Mouse (Mus musculus): Measurements from ENCODE around the gene Alcam. TPM values are rescaled to one million over a fixed set of nuclear protein-coding genes. Genes with fewer than 3 reads are reported as not detected.

The Alcam gene
- polyA plus RNA-seq, 1 experiment from 2014 or later, result 40.7 TPM

DNA sequence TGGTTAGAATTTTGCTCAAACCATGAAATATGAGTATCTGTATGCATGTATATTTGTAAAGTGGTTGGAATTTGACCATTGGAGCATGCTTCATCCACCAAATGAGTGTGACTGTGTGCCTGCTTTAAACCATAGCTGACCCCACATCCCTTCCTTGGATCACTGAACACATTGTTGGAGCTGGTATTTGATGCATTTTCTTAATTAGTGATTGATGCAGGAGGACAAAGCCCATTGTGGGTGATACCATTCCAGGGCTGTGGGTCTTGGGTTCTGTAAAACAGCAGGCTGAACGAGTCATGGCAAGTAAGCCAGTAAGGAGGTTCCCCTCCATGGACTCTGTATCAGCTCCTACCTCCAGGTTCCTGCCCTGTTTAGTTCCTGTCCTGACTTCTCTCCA is 191.3 kb downstream of the Alcam start:
- no peak overlapping the region for H3K4me2 ChIP-seq (ENCODE audit: low read length)
- no peak for ATAC-seq
- no peaks in the 10 kb centered on the region for H3K9me3 ChIP-seq (ENCODE audit: control insufficient read depth, low read length)
- no peak overlapping the region for H3K9ac ChIP-seq (ENCODE audit: low read depth, low read length)
- H3K4me1 ChIP-seq (ENCODE audit: control insufficient read depth, insufficient read depth, low read depth, low read length), result no peaks in the 10 kb centered on the region
- H3K27ac ChIP-seq (ENCODE audit: low read depth, low read length), result no peak overlapping the region
- 25% methylated on average over 1 of the region's 1 CpGs for WGBS
- H3K36me3 ChIP-seq (ENCODE audit: control insufficient read depth, insufficient read depth, low read length), result 0 out of 2 replicates have a peak, but pooled peaks cover 2% of the 10 kb centered on the region
- no peaks in the 10 kb centered on the region for H3K27me3 ChIP-seq (replicated peaks; ENCODE audit: control insufficient read depth, insufficient read depth, low read length)
- H3K4me3 ChIP-seq (ENCODE audit: low read length), result no peak overlapping the region

DNA sequence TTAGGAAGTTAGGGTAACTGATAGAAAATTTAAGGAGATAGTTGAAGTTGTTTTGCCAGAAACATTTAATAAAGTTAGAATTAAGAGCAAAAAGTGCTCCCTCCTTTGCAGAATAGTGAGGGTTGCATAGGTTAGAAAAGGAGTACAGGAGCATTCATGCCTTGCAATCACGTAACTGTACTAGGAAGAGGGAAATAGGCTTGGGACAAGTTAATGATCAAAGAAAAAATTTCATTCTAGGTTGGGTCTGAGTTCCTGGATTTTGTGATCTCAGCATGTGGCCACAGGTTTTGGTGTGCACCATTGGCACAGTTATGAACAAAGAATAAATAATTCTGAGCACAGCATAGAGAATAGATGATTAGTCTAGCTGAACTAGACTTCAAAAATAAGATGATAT is 192.1 kb downstream of the Alcam start:
- Histone ChIP-seq H3K4me2 (ENCODE audit: low read length) (no peak overlapping the region), H3K4me3 (ENCODE audit: low read length) (no peak overlapping the region), H3K27ac (ENCODE audit: low read depth, low read length) (no peak overlapping the region), H3K9me3 (ENCODE audit: control insufficient read depth, low read length) (no peaks in the 10 kb centered on the region), H3K4me1 (ENCODE audit: control insufficient read depth, insufficient read depth, low read depth, low read length) (no peaks in the 10 kb centered on the region), H3K27me3 (replicated peaks; ENCODE audit: control insufficient read depth, insufficient read depth, low read length) (no peaks in the 10 kb centered on the region), H3K36me3 (ENCODE audit: control insufficient read depth, insufficient read depth, low read length) (no peaks in the 10 kb centered on the region), H3K9ac (ENCODE audit: low read depth, low read length) (no peak overlapping the region)
- no peak for ATAC-seq
- WGBS, result 93% methylated on average over 1 of the region's 1 CpGs

DNA sequence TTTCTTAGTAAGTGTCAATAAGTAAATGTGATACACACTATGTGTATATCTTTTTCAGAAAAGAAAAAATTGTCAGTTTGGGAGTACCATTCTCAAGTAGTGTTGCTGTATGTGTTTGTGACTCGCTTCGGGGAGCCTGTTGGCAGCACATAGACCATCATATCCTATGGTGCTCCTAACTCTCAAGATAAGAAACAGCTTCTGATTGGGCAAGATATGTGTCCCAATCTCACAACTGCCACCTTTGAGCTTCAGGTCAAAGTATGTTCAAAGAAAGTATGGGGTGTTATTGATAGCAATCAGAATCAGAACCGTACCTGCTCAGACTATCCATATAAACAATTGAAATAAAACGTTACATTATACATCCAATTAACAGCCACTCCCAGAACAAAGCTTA is 202.9 kb downstream of the Alcam start:
- no peak overlapping the region for H3K9ac ChIP-seq (ENCODE audit: low read depth, low read length)
- H3K4me2 ChIP-seq (ENCODE audit: low read length), result no peak overlapping the region
- no peaks in the 10 kb centered on the region for H3K9me3 ChIP-seq (ENCODE audit: control insufficient read depth, low read length)
- H3K4me1 ChIP-seq (ENCODE audit: control insufficient read depth, insufficient read depth, low read depth, low read length), result no peaks in the 10 kb centered on the region
- ATAC-seq, result no peak
- no peak overlapping the region for H3K4me3 ChIP-seq (ENCODE audit: low read length)
- H3K27me3 ChIP-seq (replicated peaks; ENCODE audit: control insufficient read depth, insufficient read depth, low read length), result no peaks in the 10 kb centered on the region
- H3K27ac ChIP-seq (ENCODE audit: low read depth, low read length), result no peak overlapping the region
- 0 out of 2 replicates have a peak, but pooled peaks cover 3% of the 10 kb centered on the region for H3K36me3 ChIP-seq (ENCODE audit: control insufficient read depth, insufficient read depth, low read length)
- 96% methylated on average over 4 of the region's 4 CpGs for WGBS

DNA sequence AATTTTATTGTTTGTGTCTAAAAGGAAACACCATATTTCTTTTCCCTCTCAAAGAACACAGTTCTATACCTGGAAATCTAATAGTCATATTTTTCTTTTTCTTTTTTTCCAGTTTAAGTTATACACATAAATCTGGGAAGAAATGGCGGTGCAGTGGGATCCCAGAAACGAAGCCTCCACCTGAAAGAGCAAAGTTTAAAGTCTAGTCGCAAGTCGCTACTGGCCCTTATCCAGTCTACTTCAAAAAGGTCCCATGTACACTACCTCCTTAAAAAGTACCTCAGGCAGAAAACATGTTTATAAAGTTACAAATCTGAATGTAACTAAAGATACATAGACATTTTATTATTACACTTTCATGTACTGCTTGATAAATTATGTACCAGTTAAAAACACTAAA is 203.7 kb downstream of the Alcam start:
- Histone ChIP-seq H3K9me3 (ENCODE audit: control insufficient read depth, low read length) (no peaks in the 10 kb centered on the region), H3K4me1 (ENCODE audit: control insufficient read depth, insufficient read depth, low read depth, low read length) (no peaks in the 10 kb centered on the region), H3K9ac (ENCODE audit: low read depth, low read length) (no peak overlapping the region), H3K4me2 (ENCODE audit: low read length) (no peak overlapping the region), H3K27ac (ENCODE audit: low read depth, low read length) (no peak overlapping the region), H3K4me3 (ENCODE audit: low read length) (no peak overlapping the region), H3K27me3 (replicated peaks; ENCODE audit: control insufficient read depth, insufficient read depth, low read length) (no peaks in the 10 kb centered on the region), H3K36me3 (ENCODE audit: control insufficient read depth, insufficient read depth, low read length) (0 out of 2 replicates have a peak, but pooled peaks cover 3% of the 10 kb centered on the region)
- WGBS, result 96% methylated on average over 4 of the region's 4 CpGs
- no peak for ATAC-seq

DNA sequence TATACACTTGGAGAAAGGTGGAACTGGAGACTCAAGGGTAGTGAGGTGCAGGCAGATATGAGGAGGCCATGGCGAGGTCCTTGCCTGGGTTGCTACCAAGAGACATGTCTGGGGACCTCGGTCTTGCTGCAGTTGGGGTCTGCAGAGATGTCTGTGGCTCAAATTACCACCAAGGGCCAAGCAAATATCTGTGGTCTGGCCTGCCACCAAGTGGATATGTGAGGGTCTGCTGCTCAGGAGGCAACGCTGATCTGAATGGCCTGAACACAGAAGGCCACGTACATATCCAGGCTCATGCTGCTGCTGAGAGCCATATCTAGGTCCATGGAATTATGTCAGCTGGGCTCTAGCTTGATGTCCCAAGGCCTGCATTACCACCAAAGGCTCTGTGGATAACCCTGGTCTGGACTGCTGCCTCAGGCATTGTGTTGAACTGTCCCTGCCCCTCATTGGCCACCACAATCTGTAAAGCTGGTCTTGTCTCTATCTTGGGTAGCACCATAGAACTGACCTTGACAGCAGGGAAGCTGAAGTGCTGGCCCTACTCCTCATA is 210.4 kb downstream of the Alcam start:
- H3K36me3 ChIP-seq (ENCODE audit: control insufficient read depth, insufficient read depth, low read length), result no peaks in the 10 kb centered on the region
- no peak overlapping the region for H3K4me2 ChIP-seq (ENCODE audit: low read length)
- no peak overlapping the region for H3K27ac ChIP-seq (ENCODE audit: low read depth, low read length)
- H3K4me3 ChIP-seq (ENCODE audit: low read length), result no peak overlapping the region
- H3K27me3 ChIP-seq (replicated peaks; ENCODE audit: control insufficient read depth, insufficient read depth, low read length), result no peaks in the 10 kb centered on the region
- peak; percentile 34; the same call in 1 of the 2 replicates for ATAC-seq
- 87% methylated on average over 4 of the region's 4 CpGs for WGBS
- no peaks in the 10 kb centered on the region for H3K4me1 ChIP-seq (ENCODE audit: control insufficient read depth, insufficient read depth, low read depth, low read length)
- no peaks in the 10 kb centered on the region for H3K9me3 ChIP-seq (ENCODE audit: control insufficient read depth, low read length)
- no peak overlapping the region for H3K9ac ChIP-seq (ENCODE audit: low read depth, low read length)

DNA sequence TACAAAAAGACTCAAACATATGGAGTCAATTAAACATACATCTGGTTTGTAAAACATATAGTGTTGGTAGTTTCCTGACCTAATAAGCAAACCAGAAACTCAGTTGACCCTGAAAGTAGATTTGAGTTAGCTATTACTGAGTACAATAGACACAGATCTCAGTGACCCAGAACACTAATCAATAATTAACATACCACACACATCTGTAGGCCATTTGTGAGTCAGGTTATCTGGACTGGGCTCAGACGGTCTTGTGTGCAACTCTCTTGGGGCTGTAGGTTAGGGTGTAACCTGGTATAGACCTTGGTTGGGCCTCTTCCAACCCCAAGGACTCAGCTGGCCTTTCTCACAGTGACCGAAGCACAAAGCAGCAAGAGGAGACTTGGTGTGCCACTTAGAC is 211.7 kb downstream of the Alcam start:
- ATAC-seq, result no peak
- no peaks in the 10 kb centered on the region for H3K36me3 ChIP-seq (ENCODE audit: control insufficient read depth, insufficient read depth, low read length)

DNA sequence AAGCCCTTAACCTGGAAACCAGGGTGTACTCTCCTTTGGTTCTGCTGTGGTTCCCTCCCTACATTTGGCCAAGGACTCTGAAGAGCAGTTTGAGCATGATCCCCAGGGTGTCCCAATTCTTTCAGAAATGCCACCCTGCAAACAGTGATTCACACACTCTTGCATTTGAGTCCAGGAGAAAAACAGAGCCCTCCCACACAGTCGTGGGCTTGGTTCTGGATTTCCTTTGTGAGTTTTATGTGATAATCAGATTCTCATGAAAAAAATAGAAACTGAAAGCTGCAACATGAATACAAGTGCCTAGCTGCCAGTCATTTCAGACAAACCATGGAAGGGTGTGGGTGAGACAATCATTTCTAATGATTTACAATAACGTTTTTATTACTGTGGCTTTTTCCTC is 223.9 kb downstream of the Alcam start:
- H3K27ac ChIP-seq (ENCODE audit: low read depth, low read length), result no peak overlapping the region
- no peak for ATAC-seq
- H3K9me3 ChIP-seq (ENCODE audit: control insufficient read depth, low read length), result no peaks in the 10 kb centered on the region
- no peak overlapping the region for H3K4me3 ChIP-seq (ENCODE audit: low read length)
- no peaks in the 10 kb centered on the region for H3K36me3 ChIP-seq (ENCODE audit: control insufficient read depth, insufficient read depth, low read length)
- H3K27me3 ChIP-seq (replicated peaks; ENCODE audit: control insufficient read depth, insufficient read depth, low read length), result no peaks in the 10 kb centered on the region
- H3K9ac ChIP-seq (ENCODE audit: low read depth, low read length), result no peak overlapping the region
- 67% methylated on average over 2 of the region's 2 CpGs for WGBS
- H3K4me2 ChIP-seq (ENCODE audit: low read length), result no peak overlapping the region
- no peaks in the 10 kb centered on the region for H3K4me1 ChIP-seq (ENCODE audit: control insufficient read depth, insufficient read depth, low read depth, low read length)

More for the DNA sequence above, 211.7 kb downstream of the Alcam start:
- no peak overlapping the region for H3K4me2 ChIP-seq (ENCODE audit: low read length)
- H3K27me3 ChIP-seq (replicated peaks; ENCODE audit: control insufficient read depth, insufficient read depth, low read length), result no peaks in the 10 kb centered on the region
- no peak overlapping the region for H3K9ac ChIP-seq (ENCODE audit: low read depth, low read length)
- WGBS, result 86% methylated on average over 2 of the region's 2 CpGs
- no peaks in the 10 kb centered on the region for H3K9me3 ChIP-seq (ENCODE audit: control insufficient read depth, low read length)
- no peak overlapping the region for H3K27ac ChIP-seq (ENCODE audit: low read depth, low read length)
- H3K4me1 ChIP-seq (ENCODE audit: control insufficient read depth, insufficient read depth, low read depth, low read length), result no peaks in the 10 kb centered on the region
- no peak overlapping the region for H3K4me3 ChIP-seq (ENCODE audit: low read length)

DNA sequence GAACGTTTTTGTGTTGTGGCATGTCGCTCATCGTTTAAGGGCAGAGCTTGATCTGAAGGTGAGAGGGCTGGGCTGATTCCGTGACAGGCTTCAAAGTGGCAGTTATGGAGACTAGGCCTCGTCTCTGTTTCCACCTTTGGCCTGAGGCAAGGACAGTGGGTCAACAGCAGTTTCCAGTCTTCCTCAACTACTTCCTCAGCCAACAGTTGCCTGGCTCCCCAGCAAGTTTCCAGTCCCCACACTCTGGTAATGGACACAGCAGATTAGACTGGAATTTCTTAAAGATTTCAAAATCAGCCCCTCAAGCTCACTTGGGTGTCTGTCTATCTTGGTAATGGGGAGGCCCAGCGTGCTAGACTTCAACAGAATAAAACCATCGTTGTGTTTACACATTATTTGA is 224.4 kb downstream of the Alcam start:
- Histone ChIP-seq H3K9ac (ENCODE audit: low read depth, low read length) (no peak overlapping the region), H3K27me3 (replicated peaks; ENCODE audit: control insufficient read depth, insufficient read depth, low read length) (no peaks in the 10 kb centered on the region), H3K4me1 (ENCODE audit: control insufficient read depth, insufficient read depth, low read depth, low read length) (no peaks in the 10 kb centered on the region), H3K4me3 (ENCODE audit: low read length) (no peak overlapping the region), H3K36me3 (ENCODE audit: control insufficient read depth, insufficient read depth, low read length) (no peaks in the 10 kb centered on the region), H3K4me2 (ENCODE audit: low read length) (no peak overlapping the region), H3K27ac (ENCODE audit: low read depth, low read length) (no peak overlapping the region), H3K9me3 (ENCODE audit: control insufficient read depth, low read length) (no peaks in the 10 kb centered on the region)
- ATAC-seq, result no peak
- WGBS, result 85% methylated on average over 7 of the region's 7 CpGs

DNA sequence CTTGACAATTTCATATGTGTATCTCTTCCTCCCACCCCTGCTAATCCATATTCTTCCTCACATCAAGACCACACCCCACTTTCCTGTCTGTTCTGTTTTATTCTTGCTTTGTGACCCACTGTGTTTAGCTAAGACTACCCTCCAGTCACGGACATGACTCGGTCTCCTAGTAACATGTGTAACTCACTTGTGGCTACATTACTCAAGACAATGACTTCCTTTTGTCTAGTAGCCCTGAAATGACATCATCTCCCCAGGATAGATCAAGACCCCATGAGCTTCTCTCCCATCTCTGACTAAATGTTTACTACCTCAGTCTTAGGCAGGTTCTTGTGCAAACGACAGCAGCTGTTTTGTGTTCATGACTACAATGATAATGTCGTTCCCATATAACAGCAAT is 231.0 kb downstream of the Alcam start:
- Histone ChIP-seq H3K27me3 (replicated peaks; ENCODE audit: control insufficient read depth, insufficient read depth, low read length) (no peaks in the 10 kb centered on the region), H3K4me2 (ENCODE audit: low read length) (no peak overlapping the region), H3K4me1 (ENCODE audit: control insufficient read depth, insufficient read depth, low read depth, low read length) (no peaks in the 10 kb centered on the region), H3K36me3 (ENCODE audit: control insufficient read depth, insufficient read depth, low read length) (no peaks in the 10 kb centered on the region), H3K27ac (ENCODE audit: low read depth, low read length) (no peak overlapping the region), H3K9ac (ENCODE audit: low read depth, low read length) (no peak overlapping the region), H3K4me3 (ENCODE audit: low read length) (no peak overlapping the region), H3K9me3 (ENCODE audit: control insufficient read depth, low read length) (no peaks in the 10 kb centered on the region)
- ATAC-seq, result no peak
- WGBS, result 80% methylated on average over 4 of the region's 4 CpGs

DNA sequence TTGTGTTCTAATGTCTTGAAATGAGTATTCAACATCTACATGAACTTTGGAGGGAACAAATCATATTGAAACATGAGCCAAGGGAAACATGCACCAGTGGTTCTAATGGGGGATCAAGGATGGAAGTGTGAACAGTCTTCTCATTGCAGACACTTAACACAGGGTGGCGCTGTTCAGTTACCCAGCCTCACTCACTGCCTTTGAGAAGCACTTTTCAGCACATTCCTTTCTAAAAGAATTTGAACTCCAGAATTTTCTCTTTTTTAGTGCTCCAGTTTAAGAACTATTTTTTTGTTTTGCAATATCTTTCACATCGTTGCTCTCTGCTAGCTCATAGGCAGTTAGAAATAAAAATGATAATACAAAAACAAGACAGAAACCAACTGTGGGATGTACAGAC is 234.8 kb downstream of the Alcam start:
- Histone ChIP-seq H3K4me3 (ENCODE audit: low read length) (no peak overlapping the region), H3K9me3 (ENCODE audit: control insufficient read depth, low read length) (no peaks in the 10 kb centered on the region), H3K27me3 (replicated peaks; ENCODE audit: control insufficient read depth, insufficient read depth, low read length) (no peaks in the 10 kb centered on the region), H3K9ac (ENCODE audit: low read depth, low read length) (no peak overlapping the region), H3K36me3 (ENCODE audit: control insufficient read depth, insufficient read depth, low read length) (no peaks in the 10 kb centered on the region), H3K4me2 (ENCODE audit: low read length) (no peak overlapping the region), H3K27ac (ENCODE audit: low read depth, low read length) (no peak overlapping the region), H3K4me1 (ENCODE audit: control insufficient read depth, insufficient read depth, low read depth, low read length) (no peaks in the 10 kb centered on the region)
- 18% methylated on average over 2 of the region's 2 CpGs for WGBS
- no peak for ATAC-seq
